Mouse (Mus musculus): ENCODE measurements at regions not wholly inside any gene's neighbourhood (a gene's known extent, or its start where the extent isn't known, plus 50 kb on each side); places are given as distances from the start of the nearest gene placed in this dataset.

DNA sequence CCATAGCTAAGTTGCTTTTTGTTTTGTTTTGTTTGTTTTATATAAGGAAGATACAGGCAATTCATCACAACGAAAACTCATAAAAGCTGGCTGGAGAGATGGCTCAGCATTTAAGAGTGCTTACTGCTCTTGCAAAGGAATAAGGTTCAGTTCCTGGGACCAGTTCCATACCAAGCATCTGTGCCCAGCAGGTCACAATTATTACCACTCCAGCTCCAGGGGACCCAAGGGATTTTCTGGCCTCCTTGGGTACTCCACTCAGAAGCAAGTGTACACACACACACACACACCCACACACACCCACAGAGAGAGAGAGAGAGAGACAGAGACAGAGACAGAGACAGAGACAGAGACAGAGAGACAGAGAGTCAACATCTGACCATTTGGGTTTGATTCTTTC is 359.6 kb upstream of the Trib2 start:
- no peak overlapping the region for H3K27ac ChIP-seq (ENCODE audit: control insufficient read depth, insufficient read depth, low read depth, low read length)
- no peak overlapping the region for H3K4me3 ChIP-seq (ENCODE audit: control insufficient read depth, low read depth, low read length)
- TF ChIP-seq CTCF (IDR thresholded peaks at IDR 0.05; ENCODE audit: control insufficient read depth, insufficient read depth, insufficient replicate concordance, low read depth, low read length) = no peak
- TF ChIP-seq POLR2A (IDR thresholded peaks at IDR 0.05; ENCODE audit: control insufficient read depth, low read depth, low read length) = no peak
- no peaks in the 10 kb centered on the region for H3K4me1 ChIP-seq (ENCODE audit: control insufficient read depth, insufficient read depth, low read length)
- H3K27me3 ChIP-seq (ENCODE audit: control insufficient read depth, insufficient read depth, low read length) = no peaks in the 10 kb centered on the region
- no peaks in the 10 kb centered on the region for H3K36me3 ChIP-seq (ENCODE audit: control insufficient read depth, insufficient read depth, low read length)

DNA sequence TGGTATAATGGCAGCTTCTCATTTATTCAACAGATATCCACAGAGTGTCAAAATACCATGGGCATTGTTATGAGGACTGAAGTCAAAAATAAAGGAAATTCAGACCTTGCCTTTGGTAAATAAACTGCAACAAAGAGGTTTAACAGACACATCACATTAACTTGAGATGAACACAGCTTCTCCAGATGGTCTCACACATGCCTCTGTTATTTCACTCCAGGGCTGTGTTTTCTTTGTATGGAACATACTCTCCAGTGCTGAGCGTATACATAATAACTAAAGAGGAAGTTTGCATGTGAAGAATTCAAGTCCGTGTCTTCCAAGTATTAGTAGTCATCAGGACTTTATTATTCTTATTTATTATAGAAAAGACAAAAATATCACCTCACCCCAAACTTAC is 355.5 kb upstream of the Trib2 start:
- Histone ChIP-seq H3K4me3 (ENCODE audit: control insufficient read depth, low read depth, low read length) (no peak overlapping the region), H3K27me3 (ENCODE audit: control insufficient read depth, insufficient read depth, low read length) (no peaks in the 10 kb centered on the region), H3K4me1 (ENCODE audit: control insufficient read depth, insufficient read depth, low read length) (no peaks in the 10 kb centered on the region), H3K36me3 (ENCODE audit: control insufficient read depth, insufficient read depth, low read length) (no peaks in the 10 kb centered on the region), H3K27ac (ENCODE audit: control insufficient read depth, insufficient read depth, low read depth, low read length) (no peak overlapping the region)
- TF ChIP-seq POLR2A (IDR thresholded peaks at IDR 0.05; ENCODE audit: control insufficient read depth, low read depth, low read length) (no peak), CTCF (IDR thresholded peaks at IDR 0.05; ENCODE audit: control insufficient read depth, insufficient read depth, insufficient replicate concordance, low read depth, low read length) (no peak)

DNA sequence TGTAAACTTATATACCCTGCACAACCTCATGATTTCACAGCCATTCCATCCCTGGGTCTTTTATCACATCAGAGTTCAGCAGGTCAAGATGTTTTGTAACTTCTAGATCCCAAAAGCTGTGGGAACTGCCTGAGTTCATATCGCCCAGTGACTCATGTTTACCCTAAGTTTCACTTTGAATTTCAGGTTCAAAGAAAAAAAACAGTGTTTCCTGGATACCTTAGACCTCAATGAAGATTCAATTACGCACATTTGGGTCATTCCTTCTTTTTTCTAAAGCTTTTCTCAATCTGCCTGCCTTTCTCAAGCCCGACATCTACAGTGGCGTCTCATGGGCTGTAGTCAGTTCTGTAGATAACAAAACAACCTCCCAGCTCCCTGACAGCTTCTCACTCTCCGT is 354.9 kb upstream of the Trib2 start:
- Histone ChIP-seq H3K27ac (ENCODE audit: control insufficient read depth, insufficient read depth, low read depth, low read length) (no peak overlapping the region), H3K4me1 (ENCODE audit: control insufficient read depth, insufficient read depth, low read length) (no peaks in the 10 kb centered on the region), H3K36me3 (ENCODE audit: control insufficient read depth, insufficient read depth, low read length) (no peaks in the 10 kb centered on the region), H3K4me3 (ENCODE audit: control insufficient read depth, low read depth, low read length) (no peak overlapping the region), H3K27me3 (ENCODE audit: control insufficient read depth, insufficient read depth, low read length) (no peaks in the 10 kb centered on the region)
- TF ChIP-seq CTCF (IDR thresholded peaks at IDR 0.05; ENCODE audit: control insufficient read depth, insufficient read depth, insufficient replicate concordance, low read depth, low read length) = no peak
- TF ChIP-seq POLR2A (IDR thresholded peaks at IDR 0.05; ENCODE audit: control insufficient read depth, low read depth, low read length) = no peak

DNA sequence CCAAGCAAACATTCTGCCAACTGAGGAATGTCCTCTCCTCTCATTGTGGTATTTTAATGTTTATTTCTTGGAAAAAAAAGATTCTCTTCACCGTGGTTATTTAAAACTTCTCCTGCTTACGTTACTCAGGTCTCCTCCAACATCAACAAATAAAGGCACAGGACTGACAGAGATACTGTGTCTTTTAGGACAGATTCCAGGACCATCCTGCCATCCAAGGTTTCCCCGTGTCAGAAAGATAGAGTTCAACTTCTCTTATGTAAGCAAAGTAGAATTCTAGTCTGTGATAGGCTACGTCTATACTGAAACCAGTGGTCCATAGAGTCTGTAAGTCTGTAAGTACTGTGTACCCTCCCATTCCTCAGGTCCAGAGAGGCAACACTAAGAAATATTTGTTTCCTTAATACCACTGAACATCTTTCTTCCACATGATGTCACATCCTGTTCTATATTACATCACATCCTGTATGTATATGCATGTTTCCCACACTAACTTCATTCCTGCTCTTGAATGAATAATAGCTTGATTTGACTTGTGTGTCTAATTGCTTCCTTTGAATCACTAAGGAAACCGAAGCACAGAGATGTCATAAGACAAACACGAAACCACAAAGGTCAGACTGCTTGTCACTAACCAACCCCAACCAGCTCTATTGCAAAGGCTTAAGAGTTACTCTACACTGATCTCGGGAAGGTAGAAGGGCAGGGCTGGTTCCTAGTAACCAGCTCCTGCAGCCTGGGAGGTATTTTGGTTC is 353.2 kb upstream of the Trib2 start:
- no peaks in the 10 kb centered on the region for H3K36me3 ChIP-seq (ENCODE audit: control insufficient read depth, insufficient read depth, low read length)
- no peak overlapping the region for H3K27ac ChIP-seq (ENCODE audit: control insufficient read depth, insufficient read depth, low read depth, low read length)
- no peak overlapping the region for H3K4me3 ChIP-seq (ENCODE audit: control insufficient read depth, low read depth, low read length)
- H3K4me1 ChIP-seq (ENCODE audit: control insufficient read depth, insufficient read depth, low read length) = no peaks in the 10 kb centered on the region
- H3K27me3 ChIP-seq (ENCODE audit: control insufficient read depth, insufficient read depth, low read length) = no peaks in the 10 kb centered on the region
- TF ChIP-seq POLR2A (IDR thresholded peaks at IDR 0.05; ENCODE audit: control insufficient read depth, low read depth, low read length) (no peak), CTCF (IDR thresholded peaks at IDR 0.05; ENCODE audit: control insufficient read depth, insufficient read depth, insufficient replicate concordance, low read depth, low read length) (no peak)

DNA sequence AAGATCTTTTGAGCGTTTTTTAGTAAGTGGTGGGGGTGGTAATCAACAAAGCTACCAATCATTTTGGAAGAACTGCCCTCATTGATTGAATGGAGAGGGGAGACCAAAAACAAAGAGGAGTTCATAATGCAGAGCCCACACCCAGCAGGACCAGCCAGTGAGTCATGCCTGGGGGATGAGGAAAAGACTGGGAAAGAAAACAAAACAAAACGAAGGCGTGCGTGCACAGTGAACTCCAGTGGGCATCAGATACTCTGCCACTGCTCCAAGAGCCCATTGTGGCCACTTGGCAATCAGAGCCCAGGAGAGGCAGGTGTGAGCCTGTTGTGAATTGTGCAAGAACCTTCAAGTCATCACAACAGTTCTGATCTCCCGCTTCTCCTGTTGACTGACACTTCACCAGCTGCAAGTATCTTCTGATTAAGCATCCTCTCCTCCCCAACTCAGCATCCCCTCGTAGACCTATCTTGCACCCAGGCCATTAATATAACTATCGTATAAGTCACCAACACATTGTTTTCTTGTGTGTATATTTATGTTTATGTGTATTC is 351.1 kb upstream of the Trib2 start:
- H3K27ac ChIP-seq (ENCODE audit: control insufficient read depth, insufficient read depth, low read depth, low read length) = no peak overlapping the region
- no peak for TF ChIP-seq POLR2A (IDR thresholded peaks at IDR 0.05; ENCODE audit: control insufficient read depth, low read depth, low read length)
- no peak for TF ChIP-seq CTCF (IDR thresholded peaks at IDR 0.05; ENCODE audit: control insufficient read depth, insufficient read depth, insufficient replicate concordance, low read depth, low read length)
- H3K27me3 ChIP-seq (ENCODE audit: control insufficient read depth, insufficient read depth, low read length) = no peaks in the 10 kb centered on the region
- no peaks in the 10 kb centered on the region for H3K36me3 ChIP-seq (ENCODE audit: control insufficient read depth, insufficient read depth, low read length)
- H3K4me3 ChIP-seq (ENCODE audit: control insufficient read depth, low read depth, low read length) = no peak overlapping the region
- H3K4me1 ChIP-seq (ENCODE audit: control insufficient read depth, insufficient read depth, low read length) = no peaks in the 10 kb centered on the region

DNA sequence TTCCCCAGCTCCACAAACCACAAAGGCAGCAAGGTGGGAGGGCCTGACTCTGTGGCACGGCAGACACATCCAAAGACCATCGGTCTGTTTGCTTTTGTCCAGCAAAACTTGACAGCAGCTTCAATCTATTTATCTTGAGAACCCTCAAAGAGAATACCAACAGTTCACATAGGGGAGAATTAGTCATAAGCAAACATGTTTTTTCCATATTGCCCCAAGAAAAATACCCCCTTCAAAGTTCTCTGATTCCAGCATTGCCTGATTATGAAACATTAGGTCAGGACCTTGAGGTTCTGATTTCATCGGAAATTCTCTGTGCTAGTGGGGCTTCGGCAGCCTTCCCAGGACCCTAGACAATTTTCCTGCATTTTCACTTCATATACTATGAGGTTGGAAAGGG is 348.4 kb upstream of the Trib2 start:
- no peak for TF ChIP-seq CTCF (IDR thresholded peaks at IDR 0.05; ENCODE audit: control insufficient read depth, insufficient read depth, insufficient replicate concordance, low read depth, low read length)
- no peak for TF ChIP-seq POLR2A (IDR thresholded peaks at IDR 0.05; ENCODE audit: control insufficient read depth, low read depth, low read length)
- H3K4me1 ChIP-seq (ENCODE audit: control insufficient read depth, insufficient read depth, low read length) = no peaks in the 10 kb centered on the region

DNA sequence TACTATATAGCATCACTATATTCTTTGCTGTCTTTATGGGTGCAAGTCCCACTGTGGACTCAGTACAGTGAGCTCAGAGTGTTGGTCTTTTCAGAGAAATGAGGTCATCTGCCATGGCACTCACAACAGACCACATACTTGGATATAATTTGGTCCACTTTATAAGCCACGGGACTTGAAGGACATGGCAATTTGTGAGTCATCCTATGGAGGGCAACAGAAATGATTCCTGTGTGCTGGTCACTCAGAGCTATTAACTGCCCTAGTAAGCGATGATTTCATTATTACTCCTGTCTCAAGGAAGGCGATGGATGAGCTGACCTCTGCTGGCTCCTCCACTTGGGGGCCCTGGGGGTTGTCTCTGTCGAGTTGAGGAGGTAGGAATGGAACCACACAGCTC is 345.2 kb upstream of the Trib2 start:
- no peaks in the 10 kb centered on the region for H3K4me1 ChIP-seq (ENCODE audit: control insufficient read depth, insufficient read depth, low read length)
- no peak for TF ChIP-seq POLR2A (IDR thresholded peaks at IDR 0.05; ENCODE audit: control insufficient read depth, low read depth, low read length)
- H3K27ac ChIP-seq (ENCODE audit: control insufficient read depth, insufficient read depth, low read depth, low read length) = no peak overlapping the region
- H3K36me3 ChIP-seq (ENCODE audit: control insufficient read depth, insufficient read depth, low read length) = no peaks in the 10 kb centered on the region
- no peak overlapping the region for H3K4me3 ChIP-seq (ENCODE audit: control insufficient read depth, low read depth, low read length)
- no peaks in the 10 kb centered on the region for H3K27me3 ChIP-seq (ENCODE audit: control insufficient read depth, insufficient read depth, low read length)

More for the DNA sequence above, 348.4 kb upstream of the Trib2 start:
- H3K4me3 ChIP-seq (ENCODE audit: control insufficient read depth, low read depth, low read length) = no peak overlapping the region
- no peak overlapping the region for H3K27ac ChIP-seq (ENCODE audit: control insufficient read depth, insufficient read depth, low read depth, low read length)
- no peaks in the 10 kb centered on the region for H3K36me3 ChIP-seq (ENCODE audit: control insufficient read depth, insufficient read depth, low read length)
- H3K27me3 ChIP-seq (ENCODE audit: control insufficient read depth, insufficient read depth, low read length) = no peaks in the 10 kb centered on the region
